Mouse (Mus musculus): ENCODE data around the gene Ciita.

DNA sequence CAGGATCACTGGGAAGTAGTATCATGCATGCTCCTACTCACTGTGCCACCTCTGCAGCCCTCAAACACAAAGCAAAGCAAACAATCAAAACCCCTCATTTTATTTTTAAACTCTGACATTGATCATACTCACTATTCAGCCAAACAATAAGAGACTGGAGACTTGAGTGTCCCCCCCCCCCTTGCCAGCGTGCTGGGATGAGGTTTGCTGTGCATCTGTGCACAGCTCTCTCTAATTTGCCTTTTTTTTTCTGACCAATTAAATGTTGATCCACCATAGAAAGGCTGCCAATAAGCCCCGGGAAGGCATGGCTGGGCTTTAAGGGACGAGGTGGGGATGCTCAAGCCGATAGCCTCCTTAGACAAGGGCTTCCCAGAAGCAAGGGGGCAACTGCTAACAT is 27.6 kb downstream of the Ciita start:
- TF ChIP-seq ZC3H11A (IDR thresholded peaks at IDR 0.05; ENCODE audit: borderline replicate concordance, low read depth, low read length) (no peak), HCFC1 (IDR thresholded peaks at IDR 0.05; ENCODE audit: borderline replicate concordance, insufficient read depth, low read length) (no peak), MAFK (IDR thresholded peaks at IDR 0.05; ENCODE audit: insufficient read depth, low read depth, low read length) (no peak), CHD2 (IDR thresholded peaks at IDR 0.05; ENCODE audit: low read depth, low read length) (no peak), ZNF384 (IDR thresholded peaks at IDR 0.05; ENCODE audit: low read depth, low read length) (no peak)
